Mouse (Mus musculus): Measurements from ENCODE around the gene Nfia.

DNA sequence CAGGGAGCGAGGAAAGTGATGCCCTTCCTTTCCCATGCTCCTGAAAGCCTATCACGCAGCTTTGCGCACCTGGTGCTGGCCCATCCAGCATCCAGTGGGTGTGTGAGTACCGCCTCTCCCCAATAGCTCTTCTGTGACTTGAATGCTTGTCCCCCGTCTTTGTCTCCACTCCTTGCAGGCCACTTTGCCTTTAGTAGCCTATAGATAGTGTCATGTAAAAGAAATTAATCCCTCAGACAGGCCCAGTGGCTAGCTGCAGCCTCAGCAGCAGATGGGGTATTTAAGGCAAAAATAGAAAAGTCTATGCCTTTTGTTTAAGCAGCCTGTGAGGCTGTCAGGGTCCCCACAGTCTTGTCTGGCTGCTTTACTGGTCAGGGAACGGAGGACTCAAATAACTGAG is 145.0 kb downstream of the Nfia start:
- no peak for TF ChIP-seq CTCF (IDR thresholded peaks at IDR 0.05; ENCODE audit: low read depth, low read length)
- no peak for TF ChIP-seq EP300 (IDR thresholded peaks at IDR 0.05; ENCODE audit: insufficient read depth, low read depth, low read length)
- TF ChIP-seq POLR2A (IDR thresholded peaks at IDR 0.05; ENCODE audit: insufficient read depth, low read length): no peak
